Mouse (Mus musculus) gastrocnemius, postnatal 10 days (tissue): ENCODE measurements at regions not wholly inside any gene's neighbourhood (a gene's known extent, or its start where the extent isn't known, plus 50 kb on each side); places are given as distances from the start of the nearest gene placed in this dataset.

Source experiments
- DNase-seq: peaks from one replicate; pipeline ENCODE4 v3.0.0; 2021; ENCODE audit warnings: mixed read lengths

DNA sequence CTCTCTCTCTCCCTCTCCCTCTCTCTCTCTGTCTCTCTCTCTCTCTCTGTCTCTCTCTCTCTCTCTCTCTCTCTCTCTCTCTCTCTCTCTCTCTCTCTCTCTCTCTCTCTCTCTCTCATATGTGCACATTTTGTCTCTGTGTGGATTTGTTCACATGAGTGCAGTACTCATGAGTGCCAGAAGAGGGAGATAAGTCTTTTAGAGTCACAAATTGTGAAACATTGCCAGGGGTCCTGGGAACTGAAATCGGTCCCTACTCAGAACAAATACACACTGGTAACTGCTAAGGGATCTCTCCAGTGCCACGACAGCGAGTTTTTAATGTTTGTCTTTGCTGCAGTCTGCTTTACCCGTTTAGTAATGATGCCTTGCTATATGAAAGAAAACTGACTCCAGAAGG lies 356.2 kb upstream of the Igbp1b start:
- DNase-seq, result no peak

DNA sequence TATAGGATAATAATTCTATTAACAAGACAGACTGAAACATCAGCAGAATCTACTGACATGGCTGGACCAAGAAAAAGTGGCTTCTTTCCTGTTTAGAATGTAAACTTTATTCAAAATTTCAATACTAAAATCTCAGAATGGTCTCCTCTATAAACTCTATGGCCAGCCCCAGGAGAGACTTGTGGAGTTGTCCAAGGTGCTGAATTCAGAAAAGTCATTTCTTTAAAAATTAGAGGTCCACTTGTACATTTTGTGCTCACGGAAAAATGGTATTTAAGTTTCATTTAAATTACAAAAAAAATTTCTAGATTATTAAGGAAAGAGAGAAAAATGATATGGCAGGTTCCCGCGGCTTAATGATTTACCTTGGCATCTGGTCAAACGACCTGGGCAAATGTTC lies 352.2 kb upstream of the Igbp1b start:
- DNase-seq, result no peak
